Mouse (Mus musculus) erythroblast, embryonic 14.5 days (primary cell): ENCODE data around the gene Rgs6.

Experiments
- GATA1 ChIP-seq: IDR thresholded peaks from 2 replicates; pipeline ENCODE4 v1.6.1; 2012; ENCODE audit warnings: low read length, inconsistent platforms, mixed read lengths
- TAL1 ChIP-seq: IDR thresholded peaks from 3 replicates; pipeline ENCODE4 v1.6.1; 2012; ENCODE audit warnings: low read length, inconsistent platforms, mixed read lengths

GRCm38 (mm10) chr12:82568370-82568769 is 19.7 kb upstream of the Rgs6 start:
- TF ChIP-seq GATA1 (no peak), TAL1 (no peak)
